Comparison of ENCODE assay signal across 8 mouse cellular contexts in the genomic region with DNA sequence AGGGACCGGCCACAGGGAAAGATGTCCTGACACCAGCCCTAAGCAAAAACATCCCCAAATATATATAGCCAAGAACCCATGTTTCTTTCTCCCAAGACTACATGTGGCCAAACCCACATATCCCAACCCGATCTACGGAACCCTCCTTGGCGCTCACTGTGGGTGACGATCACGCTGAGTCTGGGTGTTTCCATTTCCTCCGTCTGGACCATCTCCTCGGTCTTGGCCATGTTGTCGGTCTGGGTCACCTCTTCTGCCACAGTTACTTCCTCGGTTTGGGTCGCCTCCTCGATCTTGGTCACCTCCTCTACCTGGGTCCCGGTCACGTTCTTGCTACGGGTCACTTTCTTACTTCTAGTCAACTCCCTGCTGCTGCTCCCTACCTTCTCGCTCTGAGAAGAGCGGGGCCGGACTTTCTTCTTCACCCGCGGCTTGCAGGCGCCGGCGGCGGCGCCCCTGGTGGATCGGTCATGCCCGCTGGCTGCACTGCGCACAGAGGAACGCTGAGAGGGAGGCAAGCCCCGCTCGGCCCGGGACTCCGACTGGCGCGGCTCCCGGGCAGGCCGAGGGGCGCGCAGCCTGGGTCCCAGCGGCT. TPM values are rescaled to one million over a fixed set of nuclear protein-coding genes. Genes with fewer than 3 reads are reported as not detected.
DNase-seq lines count a peak whose midpoint lies in the region; ATAC-seq lines count a peak whose summit lies in the region.

No protein-coding gene starts in this region.

- peak overlapping the region; percentile 93 for H3K9ac ChIP-seq in heart, embryonic 12.5 days
- H3K9ac ChIP-seq in embryonic facial prominence, embryonic 15.5 days = peak overlapping the region; percentile 71
- H3K9ac ChIP-seq in limb, embryonic 12.5 days (replicated peaks) = peak overlapping the region; percentile 90
- peak overlapping the region; percentile 75 for H3K9ac ChIP-seq in neural tube, embryonic 11.5 days (ENCODE audit: low read length)

- DNase-seq in heart, postnatal 36 days = no peak
- DNase-seq in neural tube, embryonic 11.5 days (ENCODE audit: low spot score) = no peak
- DNase-seq in spleen, postnatal 10 days (ENCODE audit: low spot score in 2 of 2) = no peak
- DNase-seq in adrenal gland, adult 18-20 months (ENCODE audit: low spot score in 2 of 2) = no peak

- peak overlapping the region; percentile 82 for H3K4me3 ChIP-seq in heart, embryonic 12.5 days
- H3K4me3 ChIP-seq in embryonic facial prominence, embryonic 15.5 days (replicated peaks) = peak overlapping the region; percentile 99
- peak overlapping the region; percentile 88 for H3K4me3 ChIP-seq in limb, embryonic 12.5 days (replicated peaks)
- peak overlapping the region; percentile 67 for H3K4me3 ChIP-seq in neural tube, embryonic 11.5 days (ENCODE audit: low read depth, low read length)

- H3K36me3 ChIP-seq in heart, embryonic 12.5 days = peaks cover 49% of the 10 kb centered on the region
- peaks cover 43% of the 10 kb centered on the region for H3K36me3 ChIP-seq in embryonic facial prominence, embryonic 15.5 days
- H3K36me3 ChIP-seq in limb, embryonic 12.5 days = peaks cover 58% of the 10 kb centered on the region
- peaks cover 6% of the 10 kb centered on the region; the same call in 1 of the 2 replicates for H3K36me3 ChIP-seq in neural tube, embryonic 11.5 days (ENCODE audit: control insufficient read depth, insufficient read depth, low read length)

- WGBS in heart, embryonic 12.5 days = under 1% methylated on average over 40 of the region's 40 CpGs
- under 1% methylated on average over 40 of the region's 40 CpGs for WGBS in embryonic facial prominence, embryonic 15.5 days
- WGBS in limb, embryonic 12.5 days = under 1% methylated on average over 40 of the region's 40 CpGs
- under 1% methylated on average over 39 of the region's 40 CpGs for whole genome bisulfite sequencing in neural tube, embryonic 11.5 days

- H3K9me3 ChIP-seq in heart, embryonic 12.5 days (replicated peaks) = no peaks in the 10 kb centered on the region
- H3K9me3 ChIP-seq in embryonic facial prominence, embryonic 15.5 days (replicated peaks) = no peaks in the 10 kb centered on the region
- H3K9me3 ChIP-seq in limb, embryonic 12.5 days = no peaks in the 10 kb centered on the region
- H3K9me3 ChIP-seq in neural tube, embryonic 11.5 days (ENCODE audit: control insufficient read depth, low read length) = no peaks in the 10 kb centered on the region

- intact Hi-C loops in heart, postnatal 36 days (cut with DNase I) = loop anchor here (5.0 kb wide), 1 partner anchor 95 kb away; the partner anchor contains the start of gene B4galt1

- peaks cover 20% of the 10 kb centered on the region for H3K4me1 ChIP-seq in heart, embryonic 12.5 days (replicated peaks)
- peaks cover 20% of the 10 kb centered on the region for H3K4me1 ChIP-seq in embryonic facial prominence, embryonic 15.5 days
- H3K4me1 ChIP-seq in limb, embryonic 12.5 days (replicated peaks) = peaks cover 23% of the 10 kb centered on the region
- H3K4me1 ChIP-seq in neural tube, embryonic 11.5 days (ENCODE audit: control insufficient read depth, insufficient read depth, low read length) = peaks cover 8% of the 10 kb centered on the region

- H3K27ac ChIP-seq in heart, embryonic 12.5 days (ENCODE audit: poor library complexity, severe bottlenecking) = peak overlapping the region; percentile 87
- peak overlapping the region; percentile 86 for H3K27ac ChIP-seq in embryonic facial prominence, embryonic 15.5 days (replicated peaks)
- H3K27ac ChIP-seq in limb, embryonic 12.5 days = peak overlapping the region; percentile 87
- peak overlapping the region; percentile 67 for H3K27ac ChIP-seq in neural tube, embryonic 11.5 days (ENCODE audit: low read depth, low read length)

- ATAC-seq in heart, embryonic 12.5 days (ENCODE audit: insufficient number of reproducible peaks, low FRiP score) = peak; percentile 27
- ATAC-seq in CD4-positive, CD25-positive, alpha-beta regulatory T cell, adult 4 months = peak; percentile 38
- ATAC-seq in embryonic facial prominence, embryonic 15.5 days (ENCODE audit: insufficient number of reproducible peaks, low FRiP score, low TSS enrichment, low read depth) = no peak; the same call in 1 of the 2 replicates
- 0 out of 2 replicates have a peak, but pooled peaks have one; percentile 16 for ATAC-seq in limb, embryonic 12.5 days (ENCODE audit: insufficient number of reproducible peaks, insufficient read depth, low FRiP score, low TSS enrichment, low read depth)
- ATAC-seq in neural tube, embryonic 11.5 days (ENCODE audit: insufficient read depth, low FRiP score, low TSS enrichment) = peak; percentile 40

- H3K27me3 ChIP-seq in heart, embryonic 12.5 days (replicated peaks) = no peaks in the 10 kb centered on the region
- H3K27me3 ChIP-seq in embryonic facial prominence, embryonic 15.5 days = no peaks in the 10 kb centered on the region
- H3K27me3 ChIP-seq in limb, embryonic 12.5 days = no peaks in the 10 kb centered on the region
- no peaks in the 10 kb centered on the region for H3K27me3 ChIP-seq in neural tube, embryonic 11.5 days (ENCODE audit: control insufficient read depth, insufficient read depth, low read length)

- peak overlapping the region; percentile 78 for H3K4me2 ChIP-seq in heart, embryonic 12.5 days
- H3K4me2 ChIP-seq in embryonic facial prominence, embryonic 15.5 days (replicated peaks) = peak overlapping the region; percentile 55
- peak overlapping the region; percentile 76 for H3K4me2 ChIP-seq in limb, embryonic 12.5 days
- peak overlapping the region; percentile 64 for H3K4me2 ChIP-seq in neural tube, embryonic 11.5 days (ENCODE audit: low read depth)

RNA-seq across cellular contexts. Expression of gene Bag1, which starts 0.4 kb away (rescaled TPM):
- polyA plus RNA-seq in heart, embryonic 12.5 days (2016; fragmentation: Nextera tagmentation; extraction: Ambion mirVana) = 206 and 214 TPM in 2 replicates
- total RNA-seq in heart, postnatal 36 days (2021) = 100 to 1,000 TPM; 260 to 269 TPM
- 10 to 100 TPM; 10.0 to 15.8 TPM for polyA plus RNA-seq in CD4-positive, CD25-positive, alpha-beta regulatory T cell, adult 4 months (2017; shearing (Covaris generic))
- polyA plus RNA-seq in embryonic facial prominence, embryonic 15.5 days (2015; fragmentation: Nextera tagmentation; extraction: Ambion mirVana) = 206 and 217 TPM in 2 replicates
- polyA plus RNA-seq in limb, embryonic 12.5 days (2016; fragmentation: Nextera tagmentation; extraction: Ambion mirVana) = 229 and 239 TPM in 2 replicates
- 226 and 241 TPM in 2 replicates for polyA plus RNA-seq in neural tube, embryonic 11.5 days (2014; fragmentation: Nextera tagmentation; extraction: Ambion mirVana)
- total RNA-seq in adrenal gland, adult 18-20 months (2021) = 100 to 1,000 TPM; 306 to 371 TPM

RNA-seq across cellular contexts. Expression of gene Chmp5, which starts 0.5 kb away (rescaled TPM):
- polyA plus RNA-seq in heart, embryonic 12.5 days (2016; fragmentation: Nextera tagmentation; extraction: Ambion mirVana) = 76.2 and 79.4 TPM in 2 replicates
- total RNA-seq in heart, postnatal 36 days (2021) = 10 to 100 TPM; 39.2 to 40.1 TPM
- polyA plus RNA-seq in CD4-positive, CD25-positive, alpha-beta regulatory T cell, adult 4 months (2017; shearing (Covaris generic)) = 100 to 1,000 TPM; 106 to 129 TPM
- 112 TPM in 2 replicates for polyA plus RNA-seq in embryonic facial prominence, embryonic 15.5 days (2015; fragmentation: Nextera tagmentation; extraction: Ambion mirVana)
- 101 and 105 TPM in 2 replicates for polyA plus RNA-seq in limb, embryonic 12.5 days (2016; fragmentation: Nextera tagmentation; extraction: Ambion mirVana)
- 146 and 151 TPM in 2 replicates for polyA plus RNA-seq in neural tube, embryonic 11.5 days (2014; fragmentation: Nextera tagmentation; extraction: Ambion mirVana)
- total RNA-seq in adrenal gland, adult 18-20 months (2021) = 100 to 1,000 TPM in 1 of 2 experiments, 10 to 100 TPM in 1; 95.1 to 114 TPM

RNA-seq across cellular contexts. Expression of gene Nfx1, which starts 23.0 kb away (rescaled TPM):
- 67.8 and 75.0 TPM in 2 replicates for polyA plus RNA-seq in heart, embryonic 12.5 days (2016; fragmentation: Nextera tagmentation; extraction: Ambion mirVana)
- total RNA-seq in heart, postnatal 36 days (2021) = 10 to 100 TPM; 20.9 to 22.8 TPM
- polyA plus RNA-seq in CD4-positive, CD25-positive, alpha-beta regulatory T cell, adult 4 months (2017; shearing (Covaris generic)) = 100 to 1,000 TPM; 123 to 176 TPM
- polyA plus RNA-seq in embryonic facial prominence, embryonic 15.5 days (2015; fragmentation: Nextera tagmentation; extraction: Ambion mirVana) = 82.3 and 90.2 TPM in 2 replicates
- polyA plus RNA-seq in limb, embryonic 12.5 days (2016; fragmentation: Nextera tagmentation; extraction: Ambion mirVana) = 103 and 106 TPM in 2 replicates
- polyA plus RNA-seq in neural tube, embryonic 11.5 days (2014; fragmentation: Nextera tagmentation; extraction: Ambion mirVana) = 91.5 and 91.8 TPM in 2 replicates
- total RNA-seq in adrenal gland, adult 18-20 months (2021) = 10 to 100 TPM; 96.3 to 97.4 TPM

RNA-seq across cellular contexts. Expression of gene Spink4, which starts 27.8 kb away (rescaled TPM):
- 8.9 and 10.4 TPM in 2 replicates for polyA plus RNA-seq in heart, embryonic 12.5 days (2016; fragmentation: Nextera tagmentation; extraction: Ambion mirVana)
- not detected for total RNA-seq in heart, postnatal 36 days (2021)
- not detected for polyA plus RNA-seq in CD4-positive, CD25-positive, alpha-beta regulatory T cell, adult 4 months (2017; shearing (Covaris generic))
- not detected in 2 replicates for polyA plus RNA-seq in embryonic facial prominence, embryonic 15.5 days (2015; fragmentation: Nextera tagmentation; extraction: Ambion mirVana)
- polyA plus RNA-seq in limb, embryonic 12.5 days (2016; fragmentation: Nextera tagmentation; extraction: Ambion mirVana) = not detected in 2 replicates
- polyA plus RNA-seq in neural tube, embryonic 11.5 days (2014; fragmentation: Nextera tagmentation; extraction: Ambion mirVana) = not detected in 2 replicates
- 100 to 1,000 TPM in 1 of 2 experiments, not detected in 1; 120 TPM for total RNA-seq in adrenal gland, adult 18-20 months (2021)

Comparison
In these comparisons a context has a peak if more than half of its experiments do, and no peak if none do; other contexts are left out.
1. RNA of gene Bag1, which starts 0.4 kb away (polyA plus RNA-seq): 229 to 239 TPM in limb, embryonic 12.5 days, 226 to 241 TPM in neural tube, embryonic 11.5 days, 206 to 217 TPM in embryonic facial prominence, embryonic 15.5 days and 206 to 214 TPM in heart, embryonic 12.5 days; 10.0 to 15.8 TPM in CD4-positive, CD25-positive, alpha-beta regulatory T cell, adult 4 months; every median in the first group is over 10 times any median in the second.
2. Peak in every context shown above with its lines, with median percentiles within 50 percentile points of each other: H3K27ac ChIP-seq, H3K4me2 ChIP-seq, H3K4me3 ChIP-seq and H3K9ac ChIP-seq.